In genomic region chr3:79275856-79276645, GRCm38 (mm10) we compare ENCODE assay signal across 24 mouse cellular contexts. TPM values are rescaled to one million over a fixed set of nuclear protein-coding genes. Genes with fewer than 3 reads are reported as not detected.
DNase-seq lines count a peak whose midpoint lies in the region; ATAC-seq and TF ChIP-seq lines count a peak whose summit lies in the region.
"Had no signal": no experiment of that assay in that cellular context is flagged by ENCODE, and none has a peak within 500 bp of the region (broad histone marks: within the 10 kb centered on the region; RNA-seq: fewer than 3 reads in every experiment).

No protein-coding gene starts in this region.

- no peak overlapping the region for H3K4me2 ChIP-seq in forebrain, embryonic 13.5 days
- no peak overlapping the region for H3K4me2 ChIP-seq in hindbrain, embryonic 15.5 days
- H3K4me2 ChIP-seq in neural tube, embryonic 15.5 days = peak overlapping the region; percentile 3; the same call in 1 of the 2 replicates
- H3K4me2 ChIP-seq: embryonic facial prominence, embryonic 13.5 days; heart, embryonic 15.5 days; liver, embryonic 15.5 days; lung, embryonic 15.5 days had no signal

- no peak overlapping the region for H3K9ac ChIP-seq in forebrain, embryonic 13.5 days
- no peak overlapping the region for H3K9ac ChIP-seq in hindbrain, embryonic 15.5 days
- no peak overlapping the region for H3K9ac ChIP-seq in neural tube, embryonic 15.5 days (replicated peaks)
- H3K9ac ChIP-seq: embryonic facial prominence, embryonic 13.5 days; heart, embryonic 15.5 days; liver, embryonic 15.5 days; lung, embryonic 15.5 days had no signal

- WGBS in forebrain, embryonic 13.5 days = 64% methylated on average over 11 of the region's 11 CpGs
- 87% methylated on average over 11 of the region's 11 CpGs for WGBS in forebrain, embryonic 10.5 days
- WGBS in hindbrain, embryonic 15.5 days = 55% methylated on average over 11 of the region's 11 CpGs
- WGBS in neural tube, embryonic 15.5 days = 44% methylated on average over 11 of the region's 11 CpGs
- WGBS in thymus, adult 2 months = 93% methylated on average over 11 of the region's 11 CpGs

- DNase-seq in forebrain, embryonic 10.5 days (ENCODE audit: extremely low spot score, low spot score) = no peak
- DNase-seq in layer of hippocampus, adult 2 months (ENCODE audit: low spot score in 2 of 2) = no peak
- no peak for DNase-seq in layer of hippocampus, postnatal 14 days (ENCODE audit: low spot score in 2 of 2)
- DNase-seq in thymus, adult 2 months = no peak
- DNase-seq: adrenal gland, postnatal 36 days; cerebellum, adult 11 months; gastrocnemius, adult 2 months; heart, postnatal 36 days; kidney, adult 2 months; kidney, postnatal 10 days; liver; lung, postnatal 36 days; thymus, adult 18-20 months; thymus, postnatal 4 days had no signal

- TF ChIP-seq POLR2A in thymus, adult 2 months (IDR thresholded peaks at IDR 0.05; ENCODE audit: control insufficient read depth, extremely low read depth, insufficient read depth, low read length, poor library complexity) = no peak

- no peaks in the 10 kb centered on the region for H3K9me3 ChIP-seq in forebrain, embryonic 13.5 days (replicated peaks)
- H3K9me3 ChIP-seq in forebrain, embryonic 10.5 days = no peaks in the 10 kb centered on the region
- no peaks in the 10 kb centered on the region for H3K9me3 ChIP-seq in hindbrain, embryonic 15.5 days
- H3K9me3 ChIP-seq in neural tube, embryonic 15.5 days (replicated peaks) = no peaks in the 10 kb centered on the region
- H3K9me3 ChIP-seq: embryonic facial prominence, embryonic 13.5 days; heart, embryonic 15.5 days; limb, embryonic 10.5 days; liver, embryonic 15.5 days; lung, embryonic 15.5 days; megakaryocyte, embryonic 14.5 days had no signal

- ATAC-seq in forebrain, embryonic 13.5 days = 0 out of 2 replicates have a peak, but pooled peaks have one; percentile 11
- 0 out of 2 replicates have a peak, but pooled peaks have one; percentile 14 for ATAC-seq in hindbrain, embryonic 15.5 days (ENCODE audit: low FRiP score, low read depth)
- no peak for ATAC-seq in neural tube, embryonic 15.5 days (ENCODE audit: low FRiP score)
- ATAC-seq: Patski had no signal

- no peaks in the 10 kb centered on the region for H3K36me3 ChIP-seq in forebrain, embryonic 13.5 days (ENCODE audit: poor library complexity, severe bottlenecking)
- no peaks in the 10 kb centered on the region for H3K36me3 ChIP-seq in forebrain, embryonic 10.5 days (replicated peaks)
- H3K36me3 ChIP-seq in hindbrain, embryonic 15.5 days = no peaks in the 10 kb centered on the region
- H3K36me3 ChIP-seq in neural tube, embryonic 15.5 days = no peaks in the 10 kb centered on the region
- no peaks in the 10 kb centered on the region for H3K36me3 ChIP-seq in thymus, adult 2 months (ENCODE audit: control insufficient read depth, insufficient read depth, low read length)
- H3K36me3 ChIP-seq: embryonic facial prominence, embryonic 13.5 days; heart, embryonic 15.5 days; limb, embryonic 10.5 days; liver, embryonic 15.5 days; lung, embryonic 15.5 days had no signal

- no peak overlapping the region; the same call in 1 of the 2 replicates for H3K27ac ChIP-seq in forebrain, embryonic 13.5 days
- H3K27ac ChIP-seq in forebrain, embryonic 10.5 days = no peak overlapping the region
- H3K27ac ChIP-seq in layer of hippocampus, adult 2 months = 0 out of 2 replicates have a peak overlapping the region, but pooled peaks have one; percentile 19
- no peak overlapping the region for H3K27ac ChIP-seq in hindbrain, embryonic 15.5 days (replicated peaks)
- H3K27ac ChIP-seq in neural tube, embryonic 15.5 days (replicated peaks) = no peak overlapping the region
- H3K27ac ChIP-seq in thymus, adult 2 months (ENCODE audit: control insufficient read depth, insufficient read depth, low read length) = no peak overlapping the region
- H3K27ac ChIP-seq: embryonic facial prominence, embryonic 13.5 days; gastrocnemius, adult 2 months; heart, embryonic 15.5 days; limb, embryonic 10.5 days; liver, embryonic 15.5 days; lung, embryonic 15.5 days had no signal

- no peaks in the 10 kb centered on the region for H3K27me3 ChIP-seq in forebrain, embryonic 13.5 days
- H3K27me3 ChIP-seq in forebrain, embryonic 10.5 days (ENCODE audit: poor library complexity, severe bottlenecking) = no peaks in the 10 kb centered on the region
- no peaks in the 10 kb centered on the region for H3K27me3 ChIP-seq in hindbrain, embryonic 15.5 days
- H3K27me3 ChIP-seq in neural tube, embryonic 15.5 days (replicated peaks) = no peaks in the 10 kb centered on the region
- no peaks in the 10 kb centered on the region for H3K27me3 ChIP-seq in thymus, adult 2 months (ENCODE audit: control insufficient read depth, insufficient read depth, low read length)
- H3K27me3 ChIP-seq: embryonic facial prominence, embryonic 13.5 days; heart, embryonic 15.5 days; liver, embryonic 15.5 days; lung, embryonic 15.5 days; megakaryocyte, embryonic 14.5 days; Patski had no signal

- no peak overlapping the region for H3K4me3 ChIP-seq in forebrain, embryonic 13.5 days
- no peak overlapping the region for H3K4me3 ChIP-seq in forebrain, embryonic 10.5 days
- no peak overlapping the region for H3K4me3 ChIP-seq in layer of hippocampus, adult 2 months
- H3K4me3 ChIP-seq in hindbrain, embryonic 15.5 days = no peak overlapping the region
- no peak overlapping the region for H3K4me3 ChIP-seq in neural tube, embryonic 15.5 days (replicated peaks)
- no peak overlapping the region for H3K4me3 ChIP-seq in thymus, adult 2 months (ENCODE audit: control insufficient read depth, insufficient read depth, low read length)
- H3K4me3 ChIP-seq: embryonic facial prominence, embryonic 13.5 days; gastrocnemius, adult 2 months; heart, embryonic 15.5 days; limb, embryonic 10.5 days; liver, embryonic 15.5 days; lung, embryonic 15.5 days; megakaryocyte, embryonic 14.5 days had no signal

- no peak for TF ChIP-seq CTCF in layer of hippocampus, adult 2 months (conservative IDR thresholded peaks at IDR 0.05)
- TF ChIP-seq CTCF in thymus, adult 2 months (IDR thresholded peaks at IDR 0.05; ENCODE audit: borderline replicate concordance, control insufficient read depth, extremely low read depth, insufficient read depth, low read length, poor library complexity) = no peak

- peaks cover 35% of the 10 kb centered on the region for H3K4me1 ChIP-seq in forebrain, embryonic 13.5 days
- H3K4me1 ChIP-seq in forebrain, embryonic 10.5 days = peaks cover 37% of the 10 kb centered on the region
- peaks cover 36% of the 10 kb centered on the region for H3K4me1 ChIP-seq in hindbrain, embryonic 15.5 days (replicated peaks)
- peaks cover 27% of the 10 kb centered on the region for H3K4me1 ChIP-seq in neural tube, embryonic 15.5 days
- H3K4me1 ChIP-seq in thymus, adult 2 months (replicated peaks; ENCODE audit: control insufficient read depth, insufficient read depth, low read length) = no peaks in the 10 kb centered on the region; the same call in 1 of the 2 replicates
- H3K4me1 ChIP-seq: liver, embryonic 15.5 days had no signal

RNA-seq across cellular contexts. Expression of gene Rapgef2, which starts 10.3 kb away (rescaled TPM):
- polyA plus RNA-seq in forebrain, embryonic 13.5 days (2015; fragmentation: Nextera tagmentation; extraction: Ambion mirVana) = 7.5 and 7.7 TPM in 2 replicates
- 4.4 and 5.2 TPM in 2 replicates for polyA plus RNA-seq in forebrain, embryonic 10.5 days (2016; fragmentation: Nextera tagmentation; extraction: Ambion mirVana)
- total RNA-seq in layer of hippocampus, adult 2 months (2021) = 100 to 1,000 TPM; 169 to 173 TPM
- 100 to 1,000 TPM; 121 to 131 TPM for total RNA-seq in layer of hippocampus, postnatal 14 days (2021)
- 13.0 and 13.5 TPM in 2 replicates for polyA plus RNA-seq in hindbrain, embryonic 15.5 days (2015; fragmentation: Nextera tagmentation; extraction: Ambion mirVana)
- 10.9 and 11.2 TPM in 2 replicates for polyA plus RNA-seq in neural tube, embryonic 15.5 days (2015; fragmentation: Nextera tagmentation; extraction: Ambion mirVana)
- polyA plus RNA-seq in thymus, adult 2 months (2012; rRNA removed) = 8.7 and 9.7 TPM in 2 replicates
